In the genomic region with DNA sequence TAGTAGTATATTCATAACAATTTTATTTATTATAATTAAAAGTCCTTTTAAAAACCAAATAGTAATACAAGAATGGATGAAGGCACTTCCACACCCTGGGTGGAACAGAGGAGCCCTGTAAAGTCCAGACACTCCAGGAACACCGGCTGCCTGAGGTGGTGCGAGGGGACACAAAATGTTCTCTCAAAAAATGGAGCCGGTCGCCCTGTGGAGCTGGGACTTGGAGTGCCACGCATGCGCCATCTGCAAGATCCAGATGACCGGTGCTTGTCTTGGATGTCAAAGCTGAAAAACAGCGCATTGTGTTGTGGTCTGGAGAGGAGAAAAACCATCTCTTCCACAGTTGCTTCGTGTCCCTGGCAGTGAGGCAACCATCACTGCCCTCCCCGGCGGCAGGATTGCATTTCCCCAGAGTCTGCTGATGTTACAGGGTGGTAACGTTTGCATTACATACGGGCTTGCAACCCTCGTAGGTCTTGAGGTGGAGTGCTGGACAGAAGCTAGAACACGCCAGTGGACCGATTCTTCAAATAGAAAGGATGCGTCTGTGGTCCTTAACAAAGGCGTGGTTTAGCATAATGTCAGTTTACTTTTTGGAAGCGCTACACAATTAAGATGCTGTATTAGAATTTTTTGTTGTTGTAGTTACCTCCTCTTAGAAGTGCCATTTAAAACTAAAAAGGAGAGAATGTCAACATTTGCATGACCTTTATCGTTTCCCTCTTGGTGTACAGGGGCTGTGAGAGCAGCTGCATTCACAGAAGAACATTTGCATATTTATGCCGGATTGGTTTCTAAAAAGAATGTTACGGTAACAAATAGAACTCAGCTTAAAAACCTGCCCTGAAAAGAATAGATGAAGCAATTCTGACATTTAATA, we compare ENCODE assay signal across 14 mouse cellular contexts. TPM values are rescaled to one million over a fixed set of nuclear protein-coding genes. Genes with fewer than 3 reads are reported as not detected.
DNase-seq lines count a peak whose midpoint lies in the region; ATAC-seq and TF ChIP-seq lines count a peak whose summit lies in the region.
"Had no signal": no experiment of that assay in that cellular context is flagged by ENCODE, and none has a peak within 500 bp of the region (broad histone marks: within the 10 kb centered on the region; RNA-seq: fewer than 3 reads in every experiment).

No protein-coding gene starts in this region.

- WGBS in forebrain, postnatal 0 days: 54% methylated on average over 22 of the region's 22 CpGs
- WGBS in forebrain, embryonic 13.5 days: 64% methylated on average over 22 of the region's 22 CpGs
- 74% methylated on average over 22 of the region's 22 CpGs for WGBS in midbrain, embryonic 11.5 days
- 85% methylated on average over 22 of the region's 22 CpGs for WGBS in midbrain, embryonic 10.5 days
- WGBS in midbrain, embryonic 14.5 days: 49% methylated on average over 22 of the region's 22 CpGs
- 80% methylated on average over 22 of the region's 22 CpGs for WGBS in intestine, postnatal 0 days

- no peak overlapping the region for H3K9ac ChIP-seq in forebrain, postnatal 0 days
- no peak overlapping the region for H3K9ac ChIP-seq in forebrain, embryonic 13.5 days
- H3K9ac ChIP-seq in midbrain, embryonic 11.5 days (ENCODE audit: low read length): no peak overlapping the region
- 0 out of 2 replicates have a peak overlapping the region, but pooled peaks have one; percentile 24 for H3K9ac ChIP-seq in midbrain, embryonic 14.5 days (replicated peaks; ENCODE audit: low read length)
- H3K9ac ChIP-seq in intestine, postnatal 0 days (ENCODE audit: low read depth, low read length): no peak overlapping the region
- H3K9ac ChIP-seq: liver, embryonic 15.5 days had no signal

- H3K4me2 ChIP-seq in forebrain, postnatal 0 days (ENCODE audit: low read depth): peak overlapping the region; percentile 20
- H3K4me2 ChIP-seq in forebrain, embryonic 13.5 days: no peak overlapping the region
- H3K4me2 ChIP-seq in midbrain, embryonic 11.5 days: no peak overlapping the region
- H3K4me2 ChIP-seq in midbrain, embryonic 14.5 days (ENCODE audit: low read length): peak overlapping the region; percentile 28
- no peak overlapping the region for H3K4me2 ChIP-seq in intestine, postnatal 0 days (replicated peaks; ENCODE audit: low read depth)
- H3K4me2 ChIP-seq: liver, embryonic 15.5 days had no signal

- H3K27me3 ChIP-seq in forebrain, postnatal 0 days (ENCODE audit: insufficient read depth, low read length): no peaks in the 10 kb centered on the region
- no peaks in the 10 kb centered on the region for H3K27me3 ChIP-seq in forebrain, embryonic 13.5 days
- H3K27me3 ChIP-seq in midbrain, embryonic 11.5 days (ENCODE audit: control insufficient read depth, insufficient read depth, low read length): no peaks in the 10 kb centered on the region
- no peaks in the 10 kb centered on the region for H3K27me3 ChIP-seq in midbrain, embryonic 10.5 days (ENCODE audit: low read depth, poor library complexity, severe bottlenecking)
- no peaks in the 10 kb centered on the region for H3K27me3 ChIP-seq in midbrain, embryonic 14.5 days (ENCODE audit: control insufficient read depth, insufficient read depth, low read length)
- H3K27me3 ChIP-seq in intestine, postnatal 0 days (replicated peaks; ENCODE audit: control insufficient read depth, insufficient read depth, low read length): no peaks in the 10 kb centered on the region
- H3K27me3 ChIP-seq: liver, embryonic 15.5 days had no signal

- H3K4me1 ChIP-seq in forebrain, postnatal 0 days (ENCODE audit: insufficient read depth): no peaks in the 10 kb centered on the region
- H3K4me1 ChIP-seq in forebrain, embryonic 13.5 days: 0 out of 2 replicates have a peak, but pooled peaks cover 7% of the 10 kb centered on the region
- H3K4me1 ChIP-seq in midbrain, embryonic 11.5 days (ENCODE audit: control insufficient read depth, insufficient read depth, low read length): peaks cover 3% of the 10 kb centered on the region; the same call in 1 of the 2 replicates
- peaks cover 7% of the 10 kb centered on the region for H3K4me1 ChIP-seq in midbrain, embryonic 10.5 days
- no peaks in the 10 kb centered on the region for H3K4me1 ChIP-seq in midbrain, embryonic 14.5 days (ENCODE audit: control insufficient read depth, insufficient read depth, low read length)
- H3K4me1 ChIP-seq in intestine, postnatal 0 days (replicated peaks; ENCODE audit: control insufficient read depth, insufficient read depth, low read length): no peaks in the 10 kb centered on the region

- H3K4me3 ChIP-seq in forebrain, postnatal 0 days (ENCODE audit: low read depth, low read length): no peak overlapping the region
- H3K4me3 ChIP-seq in forebrain, embryonic 13.5 days: no peak overlapping the region
- H3K4me3 ChIP-seq in midbrain, embryonic 11.5 days (ENCODE audit: low read depth, low read length): no peak overlapping the region
- H3K4me3 ChIP-seq in midbrain, embryonic 10.5 days: no peak overlapping the region
- no peak overlapping the region for H3K4me3 ChIP-seq in midbrain, embryonic 14.5 days (replicated peaks; ENCODE audit: low read depth, low read length)
- H3K4me3 ChIP-seq in intestine, postnatal 0 days (ENCODE audit: low read depth, low read length): no peak overlapping the region
- H3K4me3 ChIP-seq: liver, embryonic 15.5 days had no signal

- H3K9me3 ChIP-seq in forebrain, postnatal 0 days (ENCODE audit: low read length): no peaks in the 10 kb centered on the region
- H3K9me3 ChIP-seq in forebrain, embryonic 13.5 days (replicated peaks): no peaks in the 10 kb centered on the region
- no peaks in the 10 kb centered on the region for H3K9me3 ChIP-seq in midbrain, embryonic 11.5 days (ENCODE audit: control insufficient read depth, low read length)
- no peaks in the 10 kb centered on the region for H3K9me3 ChIP-seq in midbrain, embryonic 10.5 days (replicated peaks)
- no peaks in the 10 kb centered on the region for H3K9me3 ChIP-seq in midbrain, embryonic 14.5 days (ENCODE audit: control insufficient read depth, low read length)
- no peaks in the 10 kb centered on the region for H3K9me3 ChIP-seq in intestine, postnatal 0 days (ENCODE audit: control insufficient read depth)
- H3K9me3 ChIP-seq: liver, embryonic 15.5 days had no signal

- peak; percentile 6 for DNase-seq in forebrain, postnatal 0 days
- peak; percentile 75 for DNase-seq in midbrain, embryonic 11.5 days (ENCODE audit: low spot score, missing footprints)
- no peak for DNase-seq in midbrain, embryonic 10.5 days (ENCODE audit: low spot score)
- DNase-seq in ZHBTc4 (ENCODE audit: low read depth, low spot score): peak; percentile 10
- DNase-seq in midbrain, embryonic 14.5 days: peak; percentile 13
- DNase-seq in c-Kit-positive CD71-positive TER-119-positive erythroid progenitor cells, embryonic 14.5 days (ENCODE audit: low spot score): no peak
- DNase-seq: cerebellum, postnatal 25 days; kidney, adult 11 months; kidney, postnatal 25 days; lung, postnatal 4 days; thymus, adult 2 months had no signal

- no peaks in the 10 kb centered on the region for H3K36me3 ChIP-seq in forebrain, postnatal 0 days (ENCODE audit: insufficient read depth)
- H3K36me3 ChIP-seq in forebrain, embryonic 13.5 days (ENCODE audit: poor library complexity, severe bottlenecking): no peaks in the 10 kb centered on the region
- H3K36me3 ChIP-seq in midbrain, embryonic 11.5 days (ENCODE audit: control insufficient read depth, insufficient read depth, low read length): no peaks in the 10 kb centered on the region
- no peaks in the 10 kb centered on the region for H3K36me3 ChIP-seq in midbrain, embryonic 10.5 days
- H3K36me3 ChIP-seq in midbrain, embryonic 14.5 days (ENCODE audit: control insufficient read depth, insufficient read depth, low read length): no peaks in the 10 kb centered on the region
- no peaks in the 10 kb centered on the region for H3K36me3 ChIP-seq in intestine, postnatal 0 days (ENCODE audit: control insufficient read depth, insufficient read depth)
- H3K36me3 ChIP-seq: liver, embryonic 15.5 days had no signal

- TF ChIP-seq CTCF in forebrain, postnatal 0 days (IDR thresholded peaks at IDR 0.05; ENCODE audit: low read depth): no peak
- no peak for TF ChIP-seq CTCF in intestine, postnatal 0 days (IDR thresholded peaks at IDR 0.05; ENCODE audit: low read depth)

- H3K27ac ChIP-seq in forebrain, postnatal 0 days (ENCODE audit: low read depth, low read length): no peak overlapping the region
- H3K27ac ChIP-seq in forebrain, embryonic 13.5 days: no peak overlapping the region
- no peak overlapping the region; the same call in 1 of the 2 replicates for H3K27ac ChIP-seq in midbrain, embryonic 11.5 days (ENCODE audit: low read depth, low read length)
- no peak overlapping the region for H3K27ac ChIP-seq in midbrain, embryonic 10.5 days (replicated peaks)
- H3K27ac ChIP-seq in midbrain, embryonic 14.5 days (replicated peaks; ENCODE audit: low read depth, low read length): no peak overlapping the region
- H3K27ac ChIP-seq in intestine, postnatal 0 days (ENCODE audit: low read depth, low read length): no peak overlapping the region
- H3K27ac ChIP-seq: liver, embryonic 15.5 days had no signal

- ATAC-seq in forebrain, postnatal 0 days: peak; percentile 48
- no peak for ATAC-seq in forebrain, embryonic 13.5 days
- no peak for ATAC-seq in midbrain, embryonic 11.5 days (ENCODE audit: low FRiP score)
- no peak for ATAC-seq in midbrain, embryonic 14.5 days (ENCODE audit: low FRiP score, low TSS enrichment)
- no peak for ATAC-seq in intestine, postnatal 0 days

RNA-seq across cellular contexts. Expression of gene Rb1, which starts 9.5 kb away (rescaled TPM):
- 27.9 and 37.9 TPM in 2 replicates for total RNA-seq in forebrain, postnatal 0 days (2014; rRNA removed)
- 16.2 and 20.6 TPM in 2 replicates for polyA plus RNA-seq in forebrain, postnatal 0 days (2015; fragmentation: Nextera tagmentation; extraction: Ambion mirVana)
- 18.8 and 21.5 TPM in 2 replicates for polyA plus RNA-seq in forebrain, embryonic 13.5 days (2015; fragmentation: Nextera tagmentation; extraction: Ambion mirVana)
- polyA plus RNA-seq in midbrain, embryonic 11.5 days (2014; fragmentation: Nextera tagmentation; extraction: Ambion mirVana): 41.4 and 49.2 TPM in 2 replicates
- 25.9 and 26.3 TPM in 2 replicates for polyA plus RNA-seq in midbrain, embryonic 10.5 days (2016; fragmentation: Nextera tagmentation; extraction: Ambion mirVana)
- polyA plus RNA-seq in midbrain, embryonic 14.5 days (2014; fragmentation: Nextera tagmentation; extraction: Ambion mirVana): 36.3 and 36.4 TPM in 2 replicates
- 14.1 and 15.1 TPM in 2 replicates for polyA plus RNA-seq in intestine, postnatal 0 days (2015; fragmentation: Nextera tagmentation; extraction: Ambion mirVana)

RNA-seq across cellular contexts. Expression of gene Itm2b, which starts 49.9 kb away (rescaled TPM):
- 317 and 332 TPM in 2 replicates for total RNA-seq in forebrain, postnatal 0 days (2014; rRNA removed)
- 802 and 892 TPM in 2 replicates for polyA plus RNA-seq in forebrain, postnatal 0 days (2015; fragmentation: Nextera tagmentation; extraction: Ambion mirVana)
- 450 and 508 TPM in 2 replicates for polyA plus RNA-seq in forebrain, embryonic 13.5 days (2015; fragmentation: Nextera tagmentation; extraction: Ambion mirVana)
- 325 and 356 TPM in 2 replicates for polyA plus RNA-seq in midbrain, embryonic 11.5 days (2014; fragmentation: Nextera tagmentation; extraction: Ambion mirVana)
- polyA plus RNA-seq in midbrain, embryonic 10.5 days (2016; fragmentation: Nextera tagmentation; extraction: Ambion mirVana): 226 and 281 TPM in 2 replicates
- polyA plus RNA-seq in midbrain, embryonic 14.5 days (2014; fragmentation: Nextera tagmentation; extraction: Ambion mirVana): 599 and 615 TPM in 2 replicates
- polyA plus RNA-seq in intestine, postnatal 0 days (2015; fragmentation: Nextera tagmentation; extraction: Ambion mirVana): 1,587 and 1,596 TPM in 2 replicates

Comparison
In these comparisons a context has a peak if more than half of its experiments do, and no peak if none do; other contexts are left out.
1. DNase-seq: peak in forebrain, postnatal 0 days (single experiment), midbrain, embryonic 11.5 days (single experiment), ZHBTc4 (single experiment) and midbrain, embryonic 14.5 days (single experiment); none in midbrain, embryonic 10.5 days (single experiment) and c-Kit-positive CD71-positive TER-119-positive erythroid progenitor cells, embryonic 14.5 days (single experiment).
2. H3K4me2 ChIP-seq: peak in forebrain, postnatal 0 days (single experiment) and midbrain, embryonic 14.5 days (single experiment); none in forebrain, embryonic 13.5 days (single experiment), midbrain, embryonic 11.5 days (single experiment) and intestine, postnatal 0 days (single experiment).